Mouse (Mus musculus) ES-E14 (cell line): ENCODE data around the gene Slc16a11. TPM values are rescaled to one million over a fixed set of nuclear protein-coding genes. Genes with fewer than 3 reads are reported as not detected.

Source experiments
- DNase-seq: peaks from one replicate; pipeline ENCODE4 v3.0.0-alpha.2; 2013; ENCODE audit warnings: low read depth, low spot score
- H3K27ac ChIP-seq: 2 replicates; pipeline ENCODE4 v1.5.1; 2012; ENCODE audit warnings: low read depth, mild to moderate bottlenecking, low read length, moderate library complexity, mixed read lengths; ENCODE audit not compliant: poor library complexity, insufficient read depth, severe bottlenecking
- H3K36me3 ChIP-seq: 2 replicates; pipeline ENCODE4 v1.6.1; 2012; ENCODE audit warnings: mild to moderate bottlenecking, low read length, moderate library complexity, mixed read lengths; ENCODE audit not compliant: control insufficient read depth, poor library complexity, insufficient read depth, severe bottlenecking
- H3K4me1 ChIP-seq, 2 experiments: fragments of 150-350 bp in 1 of 2; sonication (generic) in 1 of 2; 2 replicates each; pipeline ENCODE4 v1.6.1; 2012; ENCODE audit warnings: low read length in 2 of 2, mild to moderate bottlenecking in 1 of 2, mixed read lengths in 1 of 2; ENCODE audit not compliant: control insufficient read depth in 2 of 2, insufficient read depth in 2 of 2, poor library complexity in 1 of 2
- H3K4me3 ChIP-seq, 2 experiments: fragments of 150-350 bp in 1 of 2; sonication (generic) in 1 of 2; 2 replicates each; pipeline ENCODE4 v1.5.1; 2012; ENCODE audit warnings: low read length in 2 of 2, low read depth in 1 of 2, mild to moderate bottlenecking in 1 of 2, mixed read lengths in 1 of 2; ENCODE audit not compliant: insufficient read depth in 1 of 2, poor library complexity in 1 of 2, severe bottlenecking in 1 of 2
- H3K9ac ChIP-seq: 2 replicates; pipeline ENCODE4 v1.6.1; 2012; ENCODE audit warnings: low read depth, mild to moderate bottlenecking, low read length, mixed read lengths; ENCODE audit not compliant: poor library complexity, insufficient read depth, severe bottlenecking
- H3K9me3 ChIP-seq: fragments of 150-350 bp; sonication (generic); 2 replicates; pipeline ENCODE4 v1.6.1; 2012; ENCODE audit warnings: low read depth, mild to moderate bottlenecking, low read length; ENCODE audit not compliant: control insufficient read depth, insufficient read depth
- CHD2 ChIP-seq: IDR thresholded peaks from 2 replicates; pipeline ENCODE4 v1.6.1; 2014; ENCODE audit warnings: mild to moderate bottlenecking, low read depth, low read length, inconsistent platforms
- HCFC1 ChIP-seq: IDR thresholded peaks from 2 replicates; pipeline ENCODE4 v1.6.1; 2012; ENCODE audit warnings: low read length, inconsistent platforms, borderline replicate concordance; ENCODE audit not compliant: insufficient read depth
- MAFK ChIP-seq: IDR thresholded peaks from 2 replicates; pipeline ENCODE4 v1.6.1; 2014; ENCODE audit warnings: mild to moderate bottlenecking, low read depth, low read length, inconsistent platforms; ENCODE audit not compliant: insufficient read depth
- ZC3H11A ChIP-seq: IDR thresholded peaks from 2 replicates; pipeline ENCODE4 v1.6.1; 2012; ENCODE audit warnings: low read depth, mild to moderate bottlenecking, inconsistent platforms, low read length, borderline replicate concordance
- ZNF384 ChIP-seq: IDR thresholded peaks from 2 replicates; pipeline ENCODE4 v1.6.1; 2012; ENCODE audit warnings: low read depth, low read length, inconsistent platforms
- in situ Hi-C, 2 experiments: fragments of 600-800 bp; cut with MboI; formaldehyde crosslinking; loops; one replicate each; pipeline ENCODE4 v1.15.1; 2025; ENCODE audit warnings: low sequenced_read_pairs in 2 of 2, inconsistent platforms in 1 of 2; ENCODE audit not compliant: unreplicated experiment in 2 of 2
- total RNA-seq: library from RNA; depleted of rRNA; stranded (reverse); fragments of 300-350 nt; gene quantifications from 2 replicates; pipeline ENCODE4 v1.2.3, GENCODE M21; 2012

Slc16a11 gene
- total RNA-seq, 1 experiment: 0.98 TPM

DNA sequence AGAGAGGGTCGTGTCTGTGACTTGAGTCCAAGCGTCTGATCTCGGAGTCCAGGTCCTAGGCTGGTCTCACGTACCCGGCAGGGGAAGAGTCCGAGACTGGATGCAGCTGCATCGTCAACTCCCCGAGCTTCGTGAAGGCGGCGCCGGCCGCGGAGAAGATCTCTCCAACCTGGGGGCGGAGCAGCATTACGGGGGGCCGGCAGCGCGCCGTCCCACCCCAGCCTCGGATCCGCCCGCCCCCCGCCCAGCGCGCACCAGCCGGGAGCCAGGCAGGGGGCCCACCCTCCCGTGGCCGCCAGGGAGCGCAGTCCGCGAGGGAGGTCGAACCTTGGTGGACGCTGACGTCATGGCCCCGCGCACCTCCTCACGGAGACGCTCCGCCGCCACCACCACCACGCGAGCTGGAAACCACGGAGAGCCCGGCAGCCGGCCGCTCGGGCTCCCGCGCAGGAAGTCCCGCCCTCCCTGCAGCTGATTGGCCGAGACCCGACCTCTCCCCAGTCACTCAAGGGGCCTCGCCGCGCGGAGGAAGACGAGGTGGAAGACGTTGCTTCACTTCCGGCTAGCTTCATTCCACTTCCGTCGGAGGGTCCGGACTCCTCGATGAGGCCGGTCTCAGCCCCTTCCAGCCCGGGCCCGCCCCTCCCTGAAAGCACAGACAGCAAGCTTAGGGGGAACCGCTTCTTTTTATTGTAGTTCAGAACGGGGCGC lies 25.1 kb downstream of the Slc16a11 start, which contains the start of gene 0610010K14Rik:
0610010K14Rik (minus strand) TSS at position 458 of the 711 bp plus-strand sequence.
- peak; percentile 57; the same call in 1 of the 2 replicates for TF ChIP-seq CHD2
- no peak for TF ChIP-seq ZNF384
- TF ChIP-seq ZC3H11A: no peak
- peaks cover 17% of the 10 kb centered on the region for H3K36me3 ChIP-seq
- peak within 1 kb of the TSS; percentile 89 for H3K9ac ChIP-seq
- peak; percentile 94 for DNase-seq
- peak within 1 kb of the TSS; percentile 86 to 98 for H3K4me3 ChIP-seq
- no peaks in the 10 kb centered on the region for H3K9me3 ChIP-seq
- in situ Hi-C loops: no loop called here
- peak within 1 kb of the TSS; percentile 73 for H3K27ac ChIP-seq
- peaks cover 11 to 22% of the 10 kb centered on the region in 2 experiments; a peak in 3 of 4 replicates for H3K4me1 ChIP-seq

DNA sequence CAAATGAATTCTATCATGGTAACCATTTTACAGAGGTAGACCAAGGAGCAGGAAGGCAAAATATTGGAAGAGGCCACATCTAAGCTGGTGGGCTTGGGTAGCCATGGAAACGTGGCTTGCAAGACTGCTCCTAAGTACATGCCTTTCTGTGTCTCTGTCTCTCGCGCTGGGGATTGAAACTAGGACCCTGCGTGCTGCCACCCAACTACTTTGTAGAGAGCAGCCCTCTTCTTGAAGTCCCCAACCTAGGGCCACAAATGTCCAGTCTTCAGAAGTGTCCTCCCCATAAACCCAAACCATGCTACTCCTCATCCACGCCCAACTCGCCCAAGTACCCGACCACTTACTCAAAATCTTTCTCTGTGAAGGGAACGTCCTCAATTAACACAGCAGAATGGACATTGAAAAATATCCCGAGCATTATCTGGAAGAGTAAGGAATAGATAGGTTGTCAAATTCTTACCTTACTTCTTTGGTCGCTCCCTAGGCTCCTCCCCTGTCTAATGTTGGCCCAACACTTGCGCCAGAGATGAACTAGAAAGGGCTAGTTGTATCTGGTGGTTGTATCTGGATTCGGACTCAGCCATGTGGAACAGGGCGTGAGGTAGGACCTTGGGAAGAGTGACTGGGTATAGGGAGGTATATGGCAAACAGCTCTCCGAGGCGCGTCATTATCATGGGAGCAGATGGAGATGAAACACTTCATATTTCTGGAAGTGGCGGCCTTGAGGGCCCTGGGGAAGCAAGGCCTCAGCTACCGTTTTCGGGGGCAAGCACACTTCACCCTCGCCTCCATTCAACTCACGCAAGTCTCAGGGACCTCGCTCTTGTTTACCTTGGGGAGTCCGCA lies 26.3 kb downstream of the Slc16a11 start:
- peaks cover 17% of the 10 kb centered on the region for H3K36me3 ChIP-seq
- H3K4me1 ChIP-seq: peaks cover 7 to 16% of the 10 kb centered on the region in 2 experiments; a peak in 3 of 4 replicates
- H3K4me3 ChIP-seq: peak overlapping the region; percentile 86 to 98
- H3K9ac ChIP-seq: peak overlapping the region; percentile 89
- DNase-seq: no peak
- no peak overlapping the region for H3K27ac ChIP-seq
- no peaks in the 10 kb centered on the region for H3K9me3 ChIP-seq
- TF ChIP-seq ZC3H11A (no peak), CHD2 (no peak), MAFK (no peak), ZNF384 (no peak), HCFC1 (no peak)
- in situ Hi-C loops: no loop called here

DNA sequence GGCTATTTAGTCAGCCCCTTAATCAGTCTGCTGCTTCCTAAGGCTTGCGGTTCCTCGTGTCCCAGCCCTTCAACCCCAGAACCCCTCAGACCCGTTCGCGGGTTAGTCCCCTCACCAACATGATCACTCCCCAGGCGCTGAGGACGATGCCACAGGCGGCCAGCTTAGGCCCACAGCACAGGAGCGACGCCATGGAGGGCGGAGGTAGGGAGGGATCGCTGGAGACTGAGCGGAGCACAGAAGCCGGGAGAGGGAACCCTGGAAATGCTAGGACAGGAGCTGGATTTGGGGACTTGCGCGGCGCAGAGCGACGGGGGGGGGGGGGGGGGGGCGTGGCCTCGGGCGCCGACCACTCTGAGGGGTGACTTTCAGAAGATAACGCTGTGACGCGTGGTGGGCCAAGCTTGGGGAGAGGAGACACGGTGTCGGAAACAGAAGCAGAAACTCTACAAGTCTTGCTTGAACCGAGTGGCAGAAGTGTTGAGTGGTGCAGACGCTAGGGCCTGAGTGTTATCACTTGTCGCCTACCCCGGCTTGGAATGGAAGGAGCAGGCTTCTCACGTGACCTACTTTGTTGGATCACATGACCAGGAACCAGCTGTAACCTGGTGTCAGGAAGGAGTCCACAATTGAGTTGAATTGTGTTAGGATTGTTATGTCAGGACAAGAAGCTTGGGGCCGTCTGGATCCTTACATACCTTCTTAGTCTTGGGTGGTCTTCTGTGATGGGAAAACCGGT lies 27.2 kb downstream of the Slc16a11 start, which contains the start of the genes Gm21988 and Rnasek:
Gm21988 (minus strand) TSS at position 290 of the 739 bp plus-strand sequence.
Rnasek (minus strand) TSS at position 302 of the 739 bp plus-strand sequence.
- TF ChIP-seq ZC3H11A (no peak), MAFK (no peak), CHD2 (no peak), ZNF384 (no peak), HCFC1 (no peak; the same call in 1 of the 2 replicates)
- Histone ChIP-seq H3K9me3 (no peaks in the 10 kb centered on the region), H3K36me3 (peaks cover 16% of the 10 kb centered on the region), H3K4me1 (peaks cover 7 to 8% of the 10 kb centered on the region in 2 experiments; a peak in 2 of 4 replicates), H3K27ac (peak within 1 kb of the TSS; percentile 80), H3K4me3 (peak within 1 kb of the TSS; percentile 86 to 98), H3K9ac (peak within 1 kb of the TSS; percentile 89)
- DNase-seq: peak; percentile 79
- in situ Hi-C loops: no loop called here

- no peak overlapping the region for H3K9ac ChIP-seq
- H3K27ac ChIP-seq: no peak overlapping the region
- in situ Hi-C loops: no loop called here
- DNase-seq: no peak
- H3K36me3 ChIP-seq: peaks cover 3% of the 10 kb centered on the region; the same call in 1 of the 2 replicates
- H3K9me3 ChIP-seq: no peaks in the 10 kb centered on the region
- TF ChIP-seq HCFC1 (no peak), MAFK (no peak), CHD2 (no peak), ZNF384 (no peak), ZC3H11A (no peak)
- H3K4me3 ChIP-seq: no peak overlapping the region
- H3K4me1 ChIP-seq: peaks cover 9 to 10% of the 10 kb centered on the region in 2 experiments; a peak in 3 of 4 replicates
Measured at GRCm38 (mm10) chr11:70242591-70242990, 30.0 kb downstream of the Slc16a11 start.
